Mouse (Mus musculus) CH12F3 (cell line): Measurements from ENCODE around the gene Teddm1a.

Experiments
- in situ Hi-C: fragments of 300-500 bp; cut with MboI; formaldehyde crosslinking; loops from 2 replicates; pipeline ENCODE4 v1.14.3; 2020; ENCODE audit warnings: low sequenced_read_pairs

Teddm1a gene

GRCm38 (mm10) chr1:153903006-153903405 is 11.5 kb downstream of the Teddm1a start:
- in situ Hi-C loops, result no loop called here

DNA sequence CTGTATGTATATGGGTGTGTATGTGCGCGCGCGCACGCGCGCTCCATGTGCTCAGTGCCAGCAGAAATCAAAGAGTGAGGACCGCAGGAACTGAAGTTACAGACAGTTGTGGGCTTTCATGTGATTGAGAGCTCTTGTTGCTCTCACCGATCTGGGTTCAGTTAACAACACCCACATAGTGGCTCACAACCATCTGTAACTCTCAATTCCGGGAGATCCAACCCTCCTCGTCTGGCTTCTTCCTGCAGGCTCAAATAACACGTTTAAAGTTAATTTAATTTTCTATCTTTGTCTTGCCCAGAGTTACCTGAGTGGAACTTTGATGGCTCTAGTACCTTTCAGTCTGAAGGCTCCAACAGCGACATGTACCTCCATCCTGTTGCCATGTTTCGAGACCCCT is 12.7 kb downstream of the Teddm1a start:
- in situ Hi-C loops, result no loop called here

DNA sequence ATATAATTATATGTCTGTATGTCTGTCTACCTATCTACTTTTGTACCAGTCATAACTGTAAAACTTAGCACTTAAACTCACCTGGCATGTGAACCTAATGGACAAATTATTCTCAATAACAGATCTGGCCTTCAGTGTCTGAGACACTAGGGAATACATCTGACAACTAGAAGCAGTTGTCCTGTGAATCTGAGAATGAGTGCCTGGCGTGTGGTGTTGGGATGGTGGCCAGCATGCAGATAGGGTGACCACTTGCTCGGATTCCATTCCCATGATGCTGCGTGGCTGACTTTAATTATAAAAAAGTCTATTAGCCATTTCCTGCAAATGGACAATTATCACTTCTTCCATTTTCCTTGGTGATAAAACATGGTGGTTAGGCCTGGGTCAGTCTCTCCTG is 14.3 kb downstream of the Teddm1a start:
- in situ Hi-C loops, result no loop called here

DNA sequence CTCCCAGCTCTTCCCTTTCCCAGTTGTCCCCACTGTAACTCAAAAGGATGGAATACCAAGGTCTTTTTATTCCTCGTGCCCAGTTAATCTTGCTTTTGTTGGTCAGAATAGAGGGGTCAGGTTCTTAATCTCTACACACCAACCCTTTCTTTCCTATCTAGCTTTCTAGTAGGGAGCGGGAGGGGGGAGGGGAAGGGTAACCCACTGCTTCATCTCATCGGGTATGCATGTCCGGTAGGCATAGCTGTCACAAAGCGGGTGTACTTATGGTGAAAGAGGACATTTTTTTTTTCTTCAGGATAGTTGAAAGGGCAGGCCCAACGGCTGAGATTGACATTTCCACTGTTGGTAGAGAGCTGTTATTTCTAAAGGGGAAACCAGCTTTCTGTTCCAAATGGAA is 16.7 kb downstream of the Teddm1a start:
- in situ Hi-C loops, result no loop called here

GRCm38 (mm10) chr1:153908741-153909140 is 17.2 kb downstream of the Teddm1a start:
- in situ Hi-C loops, result no loop called here

- in situ Hi-C loops, result no loop called here
These were observed 17.8 kb downstream of the Teddm1a start for GRCm38 (mm10) chr1:153909213-153909962.

DNA sequence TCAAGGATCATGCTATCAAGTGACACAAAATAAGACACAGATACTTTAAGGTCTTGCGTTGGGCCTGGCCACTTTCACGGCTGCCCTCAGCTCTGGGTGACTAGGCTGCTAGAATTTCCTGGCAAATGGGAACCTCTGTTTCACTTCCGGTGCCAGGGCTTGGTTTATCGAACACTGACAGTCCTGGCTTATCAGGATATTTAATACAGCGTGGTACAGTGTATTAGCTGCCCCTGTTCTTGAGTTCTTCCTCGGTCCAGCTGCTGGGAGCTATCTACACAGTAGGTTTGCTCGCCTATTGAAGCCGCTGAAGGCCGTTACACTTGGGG is 18.4 kb downstream of the Teddm1a start:
- in situ Hi-C loops, result no loop called here

DNA sequence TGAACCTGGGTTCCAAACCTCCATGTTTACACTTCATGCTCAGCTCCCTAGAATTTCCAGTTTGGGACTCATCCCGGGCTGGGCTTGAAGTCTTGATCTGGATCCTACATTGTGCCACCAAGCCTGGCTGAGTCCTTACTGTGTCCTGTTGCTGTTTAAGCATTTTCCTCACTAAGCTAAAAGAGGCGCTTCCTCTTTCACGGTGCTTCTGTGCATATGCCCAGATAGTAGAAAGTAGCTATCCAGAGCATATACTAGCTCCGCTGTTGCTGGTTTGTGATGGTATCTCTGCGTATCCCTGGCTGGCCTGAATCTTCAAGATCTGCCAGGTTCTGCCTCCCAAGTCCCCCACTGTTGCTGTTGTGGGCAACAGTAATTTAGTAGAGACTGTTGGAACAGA is 18.9 kb downstream of the Teddm1a start:
- in situ Hi-C loops, result no loop called here

DNA sequence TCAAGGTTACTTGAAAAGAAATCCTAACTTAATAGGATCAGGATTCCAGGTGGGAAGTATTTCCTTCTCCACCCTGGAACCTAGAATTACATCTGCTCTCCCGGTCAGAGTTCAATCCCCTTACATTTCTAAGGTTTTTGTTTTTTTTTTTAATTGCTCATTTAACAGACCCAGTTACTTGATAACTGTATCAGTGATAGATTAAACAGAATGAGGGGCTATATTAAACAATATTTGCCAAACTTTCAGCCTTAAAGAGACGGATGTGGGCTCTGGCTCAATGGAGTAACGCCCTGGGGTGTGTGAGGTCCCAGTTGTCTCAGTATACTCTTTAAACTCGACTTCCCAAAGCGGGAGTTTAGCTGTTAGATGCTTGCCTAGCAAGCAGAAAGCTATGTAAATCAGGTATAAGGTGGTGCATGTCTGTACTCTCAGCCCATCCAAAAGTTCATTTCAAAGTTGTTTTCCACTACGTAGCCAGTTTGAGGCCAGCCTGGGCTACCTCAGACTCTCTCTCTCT is 19.8 kb downstream of the Teddm1a start:
- in situ Hi-C loops, result no loop called here

DNA sequence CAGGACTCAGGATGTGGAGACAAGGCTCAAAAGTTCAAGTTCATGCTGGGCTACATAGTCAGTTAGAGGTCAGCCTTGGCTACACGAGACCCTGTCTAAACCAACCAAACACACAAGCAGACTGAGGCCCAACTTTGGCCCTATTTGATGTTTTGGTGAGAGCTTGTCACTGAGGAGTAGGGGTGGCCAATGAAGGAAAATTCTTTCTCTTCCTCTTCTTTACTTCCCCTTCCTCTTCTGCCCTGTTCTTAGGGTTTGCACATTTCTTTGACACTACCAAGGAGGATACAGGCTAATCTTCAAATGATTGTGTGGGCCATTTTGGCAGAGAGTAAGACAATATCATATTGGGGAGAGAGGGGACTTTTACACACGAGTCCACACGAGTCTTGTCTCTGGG is 22.3 kb downstream of the Teddm1a start:
- in situ Hi-C loops, result no loop called here

GRCm38 (mm10) chr1:153918521-153919206 is 27.1 kb downstream of the Teddm1a start:
- in situ Hi-C loops, result no loop called here

DNA sequence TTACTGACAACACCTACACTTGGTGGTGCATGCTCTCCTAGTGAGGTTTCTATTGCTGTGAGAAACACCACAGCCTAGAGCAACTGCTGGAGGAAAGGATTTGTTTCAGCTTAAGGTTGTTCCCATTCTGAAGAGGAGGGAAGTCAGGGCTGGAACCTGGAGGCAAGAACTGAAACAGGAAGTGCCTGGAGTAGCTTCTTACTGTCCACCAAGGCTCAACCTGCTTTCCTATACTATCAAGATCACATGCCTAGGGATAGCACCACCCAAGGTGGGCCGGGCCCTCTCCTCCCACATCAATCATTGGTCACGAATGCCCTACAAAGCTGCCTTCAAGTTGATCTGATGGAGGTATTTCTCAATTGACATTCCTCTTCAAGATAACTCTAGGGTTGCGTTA is 30.1 kb downstream of the Teddm1a start:
- in situ Hi-C loops, result no loop called here

DNA sequence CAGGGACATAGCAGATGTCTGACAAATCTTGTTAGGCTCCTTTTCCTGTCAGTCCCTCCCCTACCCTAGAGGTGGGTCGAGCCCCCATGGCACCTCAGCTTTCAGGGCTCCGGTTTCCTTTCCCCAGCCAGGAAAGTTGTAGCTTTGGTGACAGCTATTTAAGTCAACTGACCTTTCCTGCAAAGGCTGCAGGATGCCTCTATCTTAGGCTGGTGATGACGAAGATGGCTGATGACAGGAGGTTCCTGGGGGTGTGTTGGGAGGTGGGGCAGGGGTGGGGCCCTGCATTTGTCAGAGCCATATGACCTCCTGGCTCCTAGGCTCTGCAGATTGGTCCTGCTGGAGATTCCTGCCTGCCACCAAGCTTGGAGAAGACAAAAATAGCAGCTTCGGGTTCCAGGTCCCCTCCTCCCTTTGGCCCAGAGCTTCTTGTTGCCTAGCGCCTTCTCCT is 31.1 kb downstream of the Teddm1a start:
- in situ Hi-C loops, result no loop called here

GRCm38 (mm10) chr1:153924395-153925385 is 33.1 kb downstream of the Teddm1a start:
- in situ Hi-C loops, result no loop called here

DNA sequence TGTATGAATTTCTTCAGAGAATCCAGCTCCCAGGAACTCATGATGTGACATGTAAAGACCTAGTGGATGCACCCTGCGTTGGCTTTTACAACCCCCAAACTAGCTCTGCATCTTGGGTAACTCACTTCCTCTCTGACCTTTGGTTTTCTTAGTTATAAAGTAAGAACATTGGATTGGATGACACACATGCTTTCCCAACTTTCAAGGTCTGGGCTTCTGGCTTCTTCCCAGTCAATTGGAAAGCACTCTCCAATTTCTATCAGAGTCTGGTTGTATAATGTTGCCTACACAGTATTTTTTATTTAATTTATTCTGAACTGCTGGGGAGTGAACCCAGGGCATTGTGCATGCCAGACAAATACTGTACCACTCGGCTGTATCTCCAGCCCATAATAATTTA is 38.9 kb downstream of the Teddm1a start:
- in situ Hi-C loops, result no loop called here

DNA sequence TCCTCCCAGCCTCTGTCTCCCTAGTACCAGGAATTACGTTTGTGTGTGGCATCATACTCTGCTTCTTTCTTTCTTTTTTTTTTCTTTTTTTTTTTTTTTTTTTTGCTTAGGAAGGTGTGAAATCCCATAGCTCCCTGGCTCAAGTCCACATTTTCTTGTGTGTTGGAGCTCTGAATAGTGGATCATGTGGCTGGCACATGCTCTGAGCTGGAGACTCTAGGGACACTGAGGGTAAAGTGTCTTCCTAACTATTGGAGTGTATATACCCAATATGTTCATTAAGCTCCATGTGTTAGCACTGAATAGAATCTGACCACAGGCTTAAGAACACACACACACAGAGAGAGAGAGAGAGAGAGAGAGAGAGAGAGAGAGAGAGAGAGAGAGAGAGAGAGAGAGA is 42.2 kb downstream of the Teddm1a start:
- in situ Hi-C loops, result no loop called here

- in situ Hi-C loops, result no loop called here
These were observed 44.4 kb downstream of the Teddm1a start for GRCm38 (mm10) chr1:153935844-153936380.

- in situ Hi-C loops, result no loop called here
These were observed 45.5 kb downstream of the Teddm1a start for GRCm38 (mm10) chr1:153937025-153937424.

DNA sequence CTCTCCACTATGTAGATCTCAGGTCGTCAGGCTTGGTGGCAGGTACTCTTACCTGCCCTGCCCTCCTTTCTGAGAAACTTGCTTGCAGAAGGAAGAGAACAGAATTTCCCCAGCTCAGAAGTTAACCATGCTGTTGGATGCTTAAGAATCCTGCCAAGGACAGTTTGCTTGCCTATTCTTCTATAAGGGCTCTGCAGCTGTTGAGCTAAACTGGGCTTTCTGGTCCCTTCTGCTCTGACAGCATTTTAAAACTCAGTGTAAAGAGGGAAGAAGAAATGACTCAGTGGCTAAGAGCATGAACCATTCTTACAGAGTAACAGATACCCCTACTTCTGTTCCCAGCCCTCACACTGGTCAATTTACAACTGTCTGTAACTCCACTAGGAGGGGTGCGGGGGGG is 49.4 kb downstream of the Teddm1a start:
- in situ Hi-C loops, result no loop called here
